Mouse (Mus musculus) WW6 (cell line): Measurements from ENCODE around the gene Rec8.
A peak's percentile ranks its signal among the peaks of the same experiment; 100 is the strongest.

ENCODE experiments used
- DNase-seq: peaks from one replicate; pipeline ENCODE4 v3.0.0-alpha.2; 2013; ENCODE audit warnings: low read depth, low spot score

Rec8 gene

DNA sequence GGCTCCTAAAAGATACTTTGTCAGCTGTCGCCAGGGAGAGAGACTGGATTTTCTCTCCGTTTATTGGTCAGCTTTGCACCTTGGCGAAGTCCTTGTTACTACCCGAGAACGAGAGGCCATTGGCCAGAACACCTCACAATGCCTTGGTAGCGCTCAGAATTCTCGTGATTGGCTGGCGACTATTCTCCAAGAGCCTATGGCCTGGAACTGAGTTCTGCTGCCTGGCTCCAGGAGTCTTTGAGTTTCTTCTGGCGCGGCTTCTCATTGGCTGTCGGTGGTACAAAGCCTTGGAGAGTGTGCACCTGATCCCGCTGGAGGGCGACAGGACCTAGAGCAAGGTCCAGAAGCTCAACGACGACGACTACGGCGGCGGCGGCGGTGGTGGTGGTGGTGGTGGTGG is at the start of gene Rec8:
Gene Rec8, plus strand, starts transcription at position 216 of the 400 bp plus-strand sequence.
- peak; percentile 80 for DNase-seq

DNA sequence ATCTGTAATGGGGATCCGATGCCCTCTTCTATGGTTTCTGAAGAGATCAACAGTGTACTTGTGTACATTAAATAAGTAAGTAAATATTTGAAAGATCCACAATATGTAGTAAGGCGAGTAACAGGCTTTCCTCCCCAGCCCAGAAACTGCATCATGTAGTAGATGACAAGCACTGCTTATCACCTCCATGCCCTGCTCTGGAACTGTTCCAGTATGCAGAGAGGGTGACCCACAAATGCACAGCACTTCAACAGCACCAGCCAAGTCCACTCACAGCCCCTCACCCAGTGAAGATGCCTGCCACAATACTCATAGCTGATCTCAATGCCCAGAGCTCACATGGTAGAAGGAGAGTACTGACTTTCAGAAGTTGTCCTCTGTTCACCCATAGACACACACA is 47.2 kb upstream of the Rec8 start:
- DNase-seq = no peak

DNA sequence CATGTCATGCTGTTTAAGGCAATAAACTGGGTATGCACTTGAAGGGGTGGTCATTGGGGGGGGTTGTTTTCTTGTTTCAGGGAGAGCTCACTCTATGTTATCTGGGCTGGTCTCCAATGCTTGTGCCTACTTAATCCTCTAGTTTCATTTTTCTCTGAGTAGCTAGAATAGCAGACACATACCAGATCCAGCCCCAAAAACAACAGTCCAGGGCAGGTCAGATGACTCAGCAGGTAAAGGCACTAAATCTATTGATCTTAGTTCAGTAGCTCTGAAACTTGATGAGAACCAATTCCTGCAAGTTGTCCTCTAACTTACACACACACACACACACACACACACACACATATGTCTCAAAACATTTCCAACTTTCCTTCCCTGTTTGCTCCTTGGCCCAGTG is 46.1 kb upstream of the Rec8 start:
- no peak for DNase-seq

DNA sequence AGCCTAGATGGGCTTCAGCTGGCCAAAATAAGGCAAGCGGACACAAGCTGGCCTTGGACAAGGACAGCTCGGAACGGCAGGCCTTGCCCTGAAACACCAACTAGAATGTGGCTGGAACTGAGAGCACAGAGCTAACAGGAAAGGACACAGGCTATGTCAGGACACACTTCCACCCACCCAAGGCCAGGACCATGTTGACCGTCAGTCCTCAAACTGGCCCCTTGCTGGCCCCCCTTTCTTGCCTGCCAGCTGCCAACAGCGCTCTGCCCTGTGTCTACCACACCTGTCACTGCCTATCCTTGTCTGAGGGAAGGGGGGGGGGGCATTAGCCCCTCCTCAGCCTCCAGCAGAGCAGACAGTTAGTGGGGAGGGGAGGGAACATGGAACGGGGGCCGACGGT is 42.5 kb upstream of the Rec8 start, which contains the start of gene Fitm1:
Gene Fitm1, plus strand, starts transcription at position 316 of the 400 bp plus-strand sequence.
- no peak for DNase-seq

DNA sequence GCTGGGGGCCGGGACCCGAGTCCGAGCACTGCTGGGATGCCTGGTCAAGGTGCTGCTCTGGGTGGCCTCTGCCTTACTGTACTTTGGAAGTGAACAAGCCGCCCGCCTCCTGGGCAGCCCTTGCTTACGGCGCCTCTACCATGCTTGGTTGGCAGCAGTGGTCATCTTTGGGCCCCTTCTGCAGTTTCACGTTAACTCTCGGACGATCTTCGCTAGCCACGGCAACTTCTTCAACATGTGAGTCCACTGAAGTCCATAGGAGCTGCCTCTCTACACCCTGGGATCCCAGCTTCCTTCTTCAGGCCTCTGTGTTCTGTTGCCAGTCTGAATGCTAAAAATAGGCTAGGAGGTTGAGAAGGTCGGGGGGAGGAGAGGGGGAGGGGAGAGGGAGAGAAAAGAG is 42.1 kb upstream of the Rec8 start:
- DNase-seq = no peak

DNA sequence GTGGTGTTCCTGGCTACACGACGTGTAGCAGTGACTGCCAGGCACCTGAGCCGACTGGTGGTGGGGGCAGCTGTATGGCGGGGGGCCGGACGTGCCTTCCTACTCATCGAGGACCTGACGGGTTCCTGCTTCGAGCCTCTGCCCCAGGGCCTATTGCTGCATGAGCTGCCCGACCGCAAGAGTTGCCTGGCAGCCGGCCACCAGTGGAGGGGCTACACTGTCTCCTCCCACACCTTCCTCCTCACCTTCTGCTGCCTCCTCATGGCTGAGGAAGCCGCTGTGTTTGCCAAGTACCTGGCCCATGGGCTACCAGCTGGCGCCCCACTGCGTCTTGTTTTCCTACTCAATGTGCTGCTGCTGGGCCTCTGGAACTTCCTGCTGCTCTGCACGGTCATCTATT is 41.5 kb upstream of the Rec8 start:
- no peak for DNase-seq

DNA sequence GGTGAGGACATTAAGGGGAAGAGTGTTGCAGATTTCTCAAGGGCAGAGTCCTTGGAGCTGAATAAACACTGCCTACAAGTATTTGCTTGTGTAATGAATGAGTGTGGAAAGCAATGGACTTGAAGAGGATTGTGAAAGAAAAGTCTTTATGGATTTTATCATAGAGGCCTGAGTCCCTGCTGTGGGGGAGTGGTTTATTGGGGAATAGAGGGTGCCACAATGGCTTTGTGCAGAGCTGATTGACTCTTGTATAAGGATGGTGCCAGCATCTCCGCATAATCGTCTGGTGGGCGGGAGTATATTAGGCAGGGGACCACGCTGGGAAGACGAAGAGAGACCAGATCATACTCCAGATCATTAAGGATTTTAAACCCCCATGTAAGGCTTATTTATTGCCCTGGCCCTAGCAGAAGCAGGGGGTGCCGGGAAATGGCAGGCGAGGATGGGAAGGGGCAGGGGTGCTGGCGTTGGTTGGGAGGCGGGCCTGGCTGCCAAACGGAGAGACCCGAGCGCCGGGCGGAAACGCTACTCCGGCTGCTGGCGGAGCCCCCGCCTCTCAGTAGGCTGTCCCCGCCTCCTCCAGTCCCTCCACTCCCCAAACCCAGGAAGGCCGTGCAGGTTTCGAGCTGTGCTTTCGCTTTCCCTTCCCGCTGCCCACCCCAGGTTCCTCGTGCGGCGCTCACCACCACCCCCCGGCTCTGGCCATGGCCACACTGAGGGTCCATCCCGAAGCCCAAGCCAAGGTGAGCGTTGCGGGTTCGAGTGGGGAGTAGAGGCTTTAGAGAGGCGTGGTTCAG is 39.8 kb upstream of the Rec8 start, which contains the start of gene Psme1:
Gene Psme1, plus strand, starts transcription at position 253 of the 797 bp plus-strand sequence.
- no peak for DNase-seq

DNA sequence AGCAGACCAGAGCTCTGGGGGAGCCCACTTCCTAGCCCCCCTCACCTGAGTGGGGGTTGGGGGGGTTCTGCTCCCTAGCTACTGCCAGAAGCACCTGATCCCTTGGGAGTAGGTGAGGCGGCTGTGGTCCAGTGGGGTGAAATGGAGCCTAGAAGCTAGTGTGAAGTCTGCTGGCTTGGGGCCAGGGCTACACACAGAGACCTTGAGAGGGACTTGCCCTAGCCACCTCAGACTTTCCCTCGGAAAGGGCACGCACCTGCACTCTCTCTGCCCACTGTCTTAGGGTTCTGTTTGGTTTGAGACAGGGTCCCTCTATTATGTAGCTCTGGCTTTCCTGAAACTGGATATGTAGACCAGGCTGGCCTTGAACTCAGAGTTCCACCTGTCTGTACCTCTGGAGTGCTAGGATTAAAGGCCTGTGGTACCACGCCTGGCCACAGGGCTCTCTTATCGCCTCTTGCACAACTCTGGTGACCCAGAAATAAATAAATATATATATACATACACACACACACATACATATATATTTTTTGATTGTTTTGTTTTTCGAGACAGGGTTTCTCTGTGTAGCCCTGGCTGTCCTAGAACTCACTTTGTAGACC is 39.1 kb upstream of the Rec8 start:
- DNase-seq = no peak

DNA sequence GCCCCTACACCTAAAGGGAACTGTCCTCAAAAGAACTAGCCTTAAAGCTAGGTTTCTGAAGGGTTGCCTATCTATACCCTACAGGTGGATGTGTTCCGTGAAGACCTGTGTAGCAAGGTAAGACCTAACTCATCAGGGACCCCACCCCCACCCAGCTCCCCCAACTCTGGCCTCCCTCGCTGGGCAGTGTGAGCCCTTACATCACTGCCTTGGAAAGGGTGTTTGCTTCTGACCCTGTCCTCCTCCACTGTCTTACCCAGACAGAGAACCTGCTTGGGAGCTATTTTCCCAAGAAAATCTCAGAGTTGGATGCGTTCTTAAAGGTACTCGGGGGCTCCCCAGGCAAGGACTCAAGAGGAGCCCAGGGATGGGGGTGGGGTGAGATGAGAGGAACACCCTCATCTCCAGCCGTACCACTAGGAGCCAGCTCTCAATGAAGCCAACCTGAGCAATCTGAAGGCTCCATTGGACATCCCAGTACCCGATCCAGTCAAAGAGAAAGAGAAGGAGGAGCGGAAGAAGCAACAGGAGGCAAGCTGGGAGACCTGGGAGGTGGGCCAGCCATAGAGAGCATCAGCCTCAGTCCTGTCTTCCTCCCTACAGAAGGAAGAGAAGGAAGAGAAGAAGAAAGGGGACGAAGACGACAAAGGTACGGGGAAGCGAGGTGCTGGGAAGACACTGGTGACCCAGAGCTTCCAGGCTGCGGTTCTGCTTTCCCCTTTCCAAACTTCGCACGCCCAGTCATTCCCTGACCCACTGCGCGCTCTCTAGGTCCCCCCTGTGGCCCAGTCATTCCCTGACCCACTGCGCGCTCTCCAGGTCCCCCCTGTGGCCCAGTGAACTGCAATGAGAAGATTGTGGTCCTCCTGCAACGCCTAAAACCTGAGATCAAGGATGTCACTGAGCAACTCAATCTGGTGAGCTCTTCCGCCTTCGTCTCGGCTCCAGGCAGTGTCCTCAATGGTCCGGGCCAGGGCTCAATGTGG is 38.0 kb upstream of the Rec8 start:
- no peak for DNase-seq

DNA sequence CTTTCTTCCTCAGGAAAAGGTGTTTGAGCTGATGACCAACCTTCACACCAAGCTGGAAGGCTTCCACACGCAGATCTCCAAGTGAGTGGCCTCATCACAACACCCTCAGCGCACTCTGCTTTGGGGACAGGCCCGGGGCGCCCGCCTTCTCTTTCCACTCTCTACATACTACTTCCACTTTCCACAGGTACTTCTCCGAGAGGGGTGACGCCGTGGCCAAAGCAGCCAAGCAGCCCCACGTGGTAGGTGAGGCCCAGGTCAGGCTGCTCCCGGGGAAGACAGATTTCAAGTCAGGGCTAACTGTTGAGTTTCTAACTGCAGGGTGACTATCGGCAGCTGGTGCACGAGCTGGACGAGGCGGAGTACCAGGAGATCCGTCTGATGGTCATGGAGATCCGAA is 37.1 kb upstream of the Rec8 start:
- DNase-seq = no peak

DNA sequence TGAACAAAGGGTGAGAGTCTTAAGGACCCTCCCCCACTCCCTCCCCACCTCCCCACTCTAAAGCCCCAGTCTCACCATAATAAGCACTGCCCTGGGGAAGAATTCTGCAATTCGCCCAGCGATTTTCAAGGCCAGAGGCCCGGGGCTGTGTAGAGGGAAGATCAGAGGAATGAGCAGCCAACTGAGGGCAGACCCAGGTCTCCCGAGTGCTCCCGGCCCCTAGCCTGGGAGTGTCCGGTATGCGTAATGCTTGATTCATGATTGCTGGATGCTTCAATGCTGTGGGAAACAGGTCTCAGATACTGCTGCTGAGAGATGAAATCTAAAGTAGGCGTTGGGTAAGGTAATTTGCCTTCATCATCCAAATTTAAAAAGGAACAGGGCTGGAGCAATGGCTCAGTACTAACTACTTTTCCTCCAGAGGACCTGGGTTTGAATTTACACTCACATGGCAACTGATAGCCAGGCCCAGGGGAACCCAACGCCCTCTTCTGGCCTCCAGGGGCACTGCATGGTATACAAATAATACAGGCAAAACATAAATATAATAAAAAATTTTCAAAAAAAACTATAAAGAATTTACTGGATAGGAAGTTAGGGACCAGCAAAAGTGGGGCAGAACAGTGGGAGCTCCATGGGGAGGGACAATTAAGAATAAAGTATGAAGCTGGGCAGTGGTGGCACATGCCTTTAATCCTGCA is 35.7 kb upstream of the Rec8 start:
- no peak for DNase-seq

DNA sequence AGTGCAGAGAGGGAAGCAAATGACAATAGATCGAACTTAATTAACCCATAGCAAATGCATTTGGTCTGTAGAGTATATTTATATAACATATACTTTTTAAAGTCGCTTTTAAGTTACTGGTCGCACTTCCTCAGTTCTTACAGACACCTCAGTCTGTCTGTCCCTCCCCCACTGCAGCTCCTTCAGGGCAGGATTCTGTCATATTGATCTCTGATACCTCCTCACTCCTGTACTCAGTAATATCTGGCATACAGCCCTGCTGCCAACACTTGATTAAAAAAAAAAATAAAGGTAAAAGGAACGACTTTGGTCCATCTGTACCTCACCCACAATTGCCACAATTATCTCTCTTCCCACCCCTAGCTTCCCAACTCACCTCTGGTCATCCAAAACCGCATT is 33.5 kb upstream of the Rec8 start:
- DNase-seq = no peak

DNA sequence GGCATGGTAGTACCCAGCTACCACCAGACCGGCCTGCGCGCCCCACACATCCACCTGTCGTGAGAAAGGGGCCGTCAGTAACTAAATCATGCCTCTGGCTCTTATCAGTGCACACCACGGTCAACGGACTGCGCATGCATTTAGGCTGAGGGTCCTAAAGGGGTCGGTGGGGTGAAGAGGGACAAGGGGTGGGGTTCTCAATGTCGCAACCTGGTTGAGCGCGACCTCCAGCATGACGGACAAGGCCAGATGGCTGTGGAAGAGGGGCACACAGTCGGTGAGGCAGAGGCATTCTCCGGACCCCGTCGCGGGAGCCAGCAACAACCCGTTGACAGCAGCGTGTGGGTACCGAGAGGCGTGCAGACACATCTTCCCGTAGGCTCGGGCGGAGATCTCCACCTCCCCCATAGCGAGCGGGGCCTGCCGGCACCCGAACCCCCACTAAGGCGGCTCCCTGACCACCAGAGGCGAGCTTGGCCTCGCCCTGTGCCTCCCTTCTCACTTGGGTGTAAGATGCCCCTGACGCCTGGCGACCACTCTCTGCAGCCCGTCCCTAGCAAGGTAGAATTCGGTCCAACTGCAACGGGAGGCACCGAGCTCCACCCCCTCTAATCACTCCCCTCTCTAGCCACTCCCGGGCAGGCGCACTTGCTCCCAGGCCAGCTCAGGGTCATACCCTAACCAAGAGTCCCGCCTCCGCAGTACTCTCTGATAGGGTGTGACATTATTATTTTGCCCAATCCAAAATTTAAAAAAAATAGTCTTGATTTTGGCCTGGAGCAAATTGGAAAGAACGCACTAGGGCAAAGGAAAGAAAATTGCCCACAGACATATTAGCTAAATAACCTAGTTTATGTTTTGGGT is 32.9 kb upstream of the Rec8 start, which contains the start of gene Emc9:
Gene Emc9, minus strand, starts transcription at position 601 of the 864 bp plus-strand sequence.
- no peak for DNase-seq

DNA sequence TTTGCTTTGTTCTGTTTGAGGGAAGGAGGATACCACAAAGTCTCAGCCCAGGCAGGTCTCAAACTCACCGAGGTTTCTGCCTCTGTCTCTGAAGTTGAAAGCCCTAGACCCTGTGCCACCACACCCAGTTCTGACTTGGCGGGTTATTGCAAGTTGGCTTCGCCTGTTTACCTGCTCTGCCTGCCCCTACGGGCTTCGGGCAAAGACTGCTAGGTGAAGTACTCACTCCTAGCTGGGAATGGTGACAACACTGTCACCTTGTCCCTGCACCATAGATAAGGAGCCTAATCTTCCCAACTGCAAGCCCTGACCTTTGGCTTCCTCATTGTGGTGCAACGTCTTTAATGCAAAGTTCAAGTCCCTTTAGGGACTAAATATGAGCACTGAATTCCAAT is 32.3 kb upstream of the Rec8 start:
- DNase-seq = no peak

DNA sequence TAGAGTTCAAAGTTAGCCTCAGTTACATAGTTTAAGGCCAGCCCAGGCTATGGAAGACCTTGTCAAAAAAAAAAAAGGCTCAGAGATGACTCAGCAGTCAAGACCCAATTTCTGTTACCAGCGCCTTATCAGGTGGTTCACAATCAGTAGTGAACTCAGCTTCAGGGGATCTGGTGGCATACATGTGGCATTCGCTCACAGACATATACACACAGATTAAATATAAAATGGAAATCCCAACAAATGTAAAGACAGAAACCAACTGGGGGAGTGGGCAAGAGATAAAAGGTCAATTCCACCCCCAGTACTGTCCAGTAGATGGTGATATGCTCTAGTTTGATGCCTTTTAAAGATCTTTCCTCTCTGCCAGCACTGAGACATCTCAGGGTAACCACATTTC is 31.7 kb upstream of the Rec8 start:
- no peak for DNase-seq

DNA sequence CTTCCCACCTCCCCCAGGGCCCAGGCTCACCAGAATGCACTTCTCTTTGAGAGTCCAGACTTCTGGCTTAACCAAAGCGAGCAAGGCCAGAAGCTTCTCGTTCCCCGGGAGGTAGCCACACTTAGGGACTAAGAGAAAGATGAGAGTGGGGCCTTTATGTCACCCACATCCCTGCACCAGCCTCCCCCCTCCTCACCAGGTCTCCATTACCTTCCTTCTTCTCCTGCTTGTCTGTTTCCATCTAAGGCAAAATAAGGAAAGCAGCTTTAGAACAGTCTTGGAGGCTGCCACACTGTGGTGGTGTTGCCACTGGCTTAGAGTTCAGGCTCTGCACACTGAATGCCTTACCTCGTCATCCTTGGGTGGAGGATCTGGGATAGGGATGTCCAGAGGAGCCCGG is 28.6 kb upstream of the Rec8 start:
- DNase-seq = no peak

DNA sequence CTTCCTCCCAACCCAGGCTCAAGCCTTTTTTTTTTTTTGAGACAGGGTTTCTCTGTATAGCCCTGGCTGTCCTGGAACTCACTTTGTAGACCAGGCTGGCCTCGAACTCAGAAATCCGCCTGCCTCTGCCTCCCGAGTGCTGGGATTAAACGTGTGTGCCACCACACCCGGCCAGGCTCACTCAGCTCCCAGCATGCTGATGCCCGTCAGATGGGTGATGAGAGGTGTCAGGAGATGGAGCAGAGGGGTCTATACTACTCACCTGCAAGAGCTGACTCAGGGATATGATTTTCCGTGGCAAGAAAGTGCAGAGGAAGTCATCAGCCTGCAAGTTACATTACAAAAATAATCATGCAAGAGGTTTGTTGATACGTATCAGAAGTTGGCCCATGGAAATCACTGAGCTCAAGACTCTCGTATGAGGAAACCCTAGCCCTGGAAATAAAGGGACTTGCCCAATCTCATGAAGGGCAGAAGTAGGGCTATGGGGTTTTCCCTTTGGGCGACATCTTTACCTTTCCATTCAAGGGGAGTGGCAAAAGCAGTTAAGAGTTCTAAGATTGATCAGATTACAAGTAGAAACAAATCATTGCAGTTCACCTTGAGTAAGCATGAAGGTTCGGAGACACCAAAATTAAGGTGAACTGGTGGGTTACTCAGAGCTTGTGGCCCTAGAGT is 27.9 kb upstream of the Rec8 start:
- no peak for DNase-seq

DNA sequence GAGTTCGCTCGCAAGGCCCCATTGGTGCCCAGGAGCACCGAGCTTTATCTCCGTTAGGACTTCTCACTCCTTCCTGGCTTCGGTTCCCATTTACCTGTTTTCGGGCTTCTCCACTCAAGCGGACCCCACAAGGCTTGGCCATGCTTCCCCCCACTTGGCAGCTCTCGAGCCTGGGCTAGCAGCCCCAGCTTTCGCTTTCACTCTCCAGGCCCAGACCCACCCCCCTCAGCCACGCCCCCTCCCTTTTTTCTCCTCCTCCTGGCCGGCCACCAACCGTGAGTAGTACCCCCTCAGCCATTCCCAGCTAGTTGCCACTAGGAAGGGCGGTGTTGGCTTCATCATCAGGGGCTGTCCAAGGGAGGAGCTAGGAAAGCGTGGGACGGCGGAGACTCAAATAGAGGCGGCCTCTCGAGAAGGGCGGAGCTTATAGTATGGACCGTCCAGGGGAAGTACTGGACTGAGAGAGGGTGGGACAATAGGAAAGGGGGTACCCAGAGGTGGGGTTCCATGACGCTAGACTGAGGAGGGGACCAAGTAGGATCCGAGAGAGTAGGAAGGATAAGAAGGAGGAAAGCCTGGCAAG is 27.0 kb upstream of the Rec8 start, which contains the start of gene Psme2:
Gene Psme2, minus strand, starts transcription at position 366 of the 583 bp plus-strand sequence.
- DNase-seq = peak; percentile 89

DNA sequence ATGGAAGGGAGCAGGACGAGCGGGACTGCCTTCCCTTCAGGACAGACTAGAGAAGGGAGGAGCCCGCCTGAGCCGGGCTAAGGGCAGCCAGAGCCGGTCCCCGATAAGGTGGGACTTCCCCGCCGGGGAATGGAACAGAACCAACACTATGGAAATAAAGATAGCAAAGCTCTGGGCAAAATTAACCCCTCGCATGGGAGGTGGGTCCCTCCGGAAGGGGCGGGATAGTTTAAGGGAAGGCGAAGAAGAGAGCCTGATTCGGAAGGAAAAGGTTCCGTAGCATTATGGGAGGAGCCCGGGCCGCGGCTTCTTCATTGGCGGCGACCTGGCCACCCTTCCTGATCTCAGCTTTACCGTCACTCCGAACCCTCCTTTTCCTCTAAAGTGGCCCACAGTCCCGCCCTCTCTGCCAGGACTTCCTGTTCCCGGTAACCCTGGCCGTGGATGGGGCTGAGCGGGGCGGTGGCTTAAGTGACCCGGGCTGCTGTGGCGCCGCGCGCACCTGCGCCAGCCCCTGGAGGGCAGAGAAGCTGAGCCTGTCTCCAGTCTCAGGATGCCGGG is 26.4 kb upstream of the Rec8 start, which contains the start of gene Rnf31:
Gene Rnf31, plus strand, starts transcription at position 378 of the 561 bp plus-strand sequence.
- DNase-seq = peak; percentile 89
